8 mouse cellular contexts compared by ENCODE assay signal in genomic region chr11:76645955-76646354, GRCm38 (mm10). TPM values are rescaled to one million over a fixed set of nuclear protein-coding genes. Genes with fewer than 3 reads are reported as not detected.
DNase-seq lines count a peak whose midpoint lies in the region; ATAC-seq lines count a peak whose summit lies in the region.

No protein-coding gene starts in this region.

- H3K36me3 ChIP-seq in forebrain, embryonic 13.5 days (ENCODE audit: poor library complexity, severe bottlenecking), result no peaks in the 10 kb centered on the region
- no peaks in the 10 kb centered on the region for H3K36me3 ChIP-seq in liver, embryonic 16.5 days (ENCODE audit: control insufficient read depth, insufficient read depth)
- H3K36me3 ChIP-seq in neural tube, embryonic 13.5 days, result no peaks in the 10 kb centered on the region

- peak; percentile 74 for ATAC-seq in CD4-positive, CD25-positive, alpha-beta regulatory T cell, adult 4 months
- peak; percentile 75 for ATAC-seq in forebrain, embryonic 13.5 days
- no peak for ATAC-seq in liver, embryonic 16.5 days (ENCODE audit: low read depth)
- ATAC-seq in neural tube, embryonic 13.5 days (ENCODE audit: low read depth), result peak; percentile 42

- H3K27ac ChIP-seq in forebrain, embryonic 13.5 days, result peak overlapping the region; percentile 21; the same call in 1 of the 2 replicates
- H3K27ac ChIP-seq in liver, embryonic 16.5 days (ENCODE audit: low read length), result no peak overlapping the region
- peak overlapping the region; percentile 78 for H3K27ac ChIP-seq in neural tube, embryonic 13.5 days (replicated peaks)

- no peaks in the 10 kb centered on the region for H3K9me3 ChIP-seq in forebrain, embryonic 13.5 days (replicated peaks)
- no peaks in the 10 kb centered on the region for H3K9me3 ChIP-seq in liver, embryonic 16.5 days (replicated peaks; ENCODE audit: control insufficient read depth, low read length)
- H3K9me3 ChIP-seq in neural tube, embryonic 13.5 days, result no peaks in the 10 kb centered on the region

- WGBS in forebrain, embryonic 13.5 days, result under 1% methylated on average over 19 of the region's 19 CpGs
- WGBS in liver, embryonic 16.5 days (ENCODE audit: insufficient replicate concordance), result under 1% methylated on average over 19 of the region's 19 CpGs
- WGBS in neural tube, embryonic 13.5 days, result under 1% methylated on average over 19 of the region's 19 CpGs

- peak overlapping the region; percentile 57 for H3K4me2 ChIP-seq in forebrain, embryonic 13.5 days
- peak overlapping the region; percentile 3; the same call in 1 of the 2 replicates for H3K4me2 ChIP-seq in liver, embryonic 16.5 days (ENCODE audit: low read depth, low read length)
- H3K4me2 ChIP-seq in neural tube, embryonic 13.5 days, result peak overlapping the region; percentile 49

- intact Hi-C loops in heart, postnatal 10 days (cut with DNase I), result loop anchor here (5.0 to 10.0 kb wide), 3 partner anchors 64 to 124 kb away; no protein-coding TSS in a partner anchor

- H3K4me3 ChIP-seq in forebrain, embryonic 13.5 days, result peak overlapping the region; percentile 24
- H3K4me3 ChIP-seq in liver, embryonic 16.5 days (ENCODE audit: low read depth, low read length), result no peak overlapping the region
- H3K4me3 ChIP-seq in neural tube, embryonic 13.5 days, result peak overlapping the region; percentile 12

- peak overlapping the region; percentile 17 for H3K9ac ChIP-seq in forebrain, embryonic 13.5 days
- no peak overlapping the region for H3K9ac ChIP-seq in liver, embryonic 16.5 days (ENCODE audit: low read depth, low read length)
- peak overlapping the region; percentile 56 for H3K9ac ChIP-seq in neural tube, embryonic 13.5 days

- H3K27me3 ChIP-seq in forebrain, embryonic 13.5 days, result peaks cover 65% of the 10 kb centered on the region
- H3K27me3 ChIP-seq in liver, embryonic 16.5 days (ENCODE audit: control insufficient read depth, insufficient read depth, low read depth, low read length), result peaks cover 16% of the 10 kb centered on the region
- H3K27me3 ChIP-seq in neural tube, embryonic 13.5 days, result no peaks in the 10 kb centered on the region

- DNase-seq in c-Kit-positive CD71-positive TER-119-positive erythroid progenitor cells, embryonic 14.5 days (ENCODE audit: low spot score), result peak; percentile 59
- peak; percentile 92 to 95 for DNase-seq in heart, postnatal 10 days
- DNase-seq in kidney, postnatal 4 days, result peak; percentile 96 to 97
- peak; percentile 84 for DNase-seq in telencephalon, adult 2 months (ENCODE audit: low read depth, low spot score)

- H3K4me1 ChIP-seq in forebrain, embryonic 13.5 days, result peaks cover 39% of the 10 kb centered on the region
- H3K4me1 ChIP-seq in liver, embryonic 16.5 days (ENCODE audit: control insufficient read depth, low read depth, low read length), result no peaks in the 10 kb centered on the region
- peaks cover 43% of the 10 kb centered on the region for H3K4me1 ChIP-seq in neural tube, embryonic 13.5 days (replicated peaks)

RNA-seq across cellular contexts. Expression of gene Abr, which starts 23.8 kb away (rescaled TPM):
- polyA plus RNA-seq in CD4-positive, CD25-positive, alpha-beta regulatory T cell, adult 4 months (2017; shearing (Covaris generic)), result 10 to 100 TPM; 14.5 to 14.6 TPM
- polyA plus RNA-seq in forebrain, embryonic 13.5 days (2015; fragmentation: Nextera tagmentation; extraction: Ambion mirVana), result 70.2 and 75.8 TPM in 2 replicates
- total RNA-seq in heart, postnatal 10 days (2021), result 10 to 100 TPM; 33.9 to 41.2 TPM
- 2.5 and 3.7 TPM in 2 replicates for polyA plus RNA-seq in liver, embryonic 16.5 days (2015; fragmentation: Nextera tagmentation; extraction: Ambion mirVana)
- 83.7 and 86.8 TPM in 2 replicates for polyA plus RNA-seq in neural tube, embryonic 13.5 days (2015; fragmentation: Nextera tagmentation; extraction: Ambion mirVana)

RNA-seq across cellular contexts. Expression of gene Bhlha9, which starts 26.3 kb away (rescaled TPM):
- polyA plus RNA-seq in CD4-positive, CD25-positive, alpha-beta regulatory T cell, adult 4 months (2017; shearing (Covaris generic)), result not detected
- polyA plus RNA-seq in forebrain, embryonic 13.5 days (2015; fragmentation: Nextera tagmentation; extraction: Ambion mirVana), result 0.14 and 0.19 TPM in 2 replicates
- total RNA-seq in heart, postnatal 10 days (2021), result not detected
- not detected in 2 replicates for polyA plus RNA-seq in liver, embryonic 16.5 days (2015; fragmentation: Nextera tagmentation; extraction: Ambion mirVana)
- 0.32 TPM in 1 of 2 replicates, not detected in the other for polyA plus RNA-seq in neural tube, embryonic 13.5 days (2015; fragmentation: Nextera tagmentation; extraction: Ambion mirVana)

RNA-seq across cellular contexts. Expression of gene Trarg1, which starts 33.7 kb away (rescaled TPM):
- not detected for polyA plus RNA-seq in CD4-positive, CD25-positive, alpha-beta regulatory T cell, adult 4 months (2017; shearing (Covaris generic))
- polyA plus RNA-seq in forebrain, embryonic 13.5 days (2015; fragmentation: Nextera tagmentation; extraction: Ambion mirVana), result 0.06 TPM in 1 of 2 replicates, not detected in the other
- total RNA-seq in heart, postnatal 10 days (2021), result 1 to 10 TPM; 4.2 to 6.7 TPM
- polyA plus RNA-seq in liver, embryonic 16.5 days (2015; fragmentation: Nextera tagmentation; extraction: Ambion mirVana), result not detected in 2 replicates
- polyA plus RNA-seq in neural tube, embryonic 13.5 days (2015; fragmentation: Nextera tagmentation; extraction: Ambion mirVana), result 1.4 and 3.3 TPM in 2 replicates

Comparison
In these comparisons a context has a peak if more than half of its experiments do, and no peak if none do; other contexts are left out.
1. H3K4me2 ChIP-seq: peak in every context shown above with its lines; median percentile 57 in forebrain, embryonic 13.5 days; 49 in neural tube, embryonic 13.5 days; 3 in liver, embryonic 16.5 days.